Mouse (Mus musculus): Measurements from ENCODE around the gene Ccdc170. TPM values are rescaled to one million over a fixed set of nuclear protein-coding genes. Genes with fewer than 3 reads are reported as not detected.
"Not testable (repeated sequence)": the region's sequence is repeated elsewhere in the genome, so short reads cannot be mapped to it uniquely, and the experiment has no call there.

The Ccdc170 gene
- 1 to 10 TPM in 1 of 2 experiments, under 1 TPM in 1; 0.67 to 1.0 TPM for total RNA-seq (2021)
- long read RNA-seq, partial matches to known transcripts, result 0 of 1 reads
- long read RNA-seq, other reads (novel, unspliced or antisense), result 1 of 1 reads

GRCm38 (mm10) chr10:4482355-4482754 is at the start of gene Ccdc170:
Gene Ccdc170 (plus strand): TSS chr10:4482502.
- DNase-seq (ENCODE audit: low spot score in 2 of 2), result no peak

DNA sequence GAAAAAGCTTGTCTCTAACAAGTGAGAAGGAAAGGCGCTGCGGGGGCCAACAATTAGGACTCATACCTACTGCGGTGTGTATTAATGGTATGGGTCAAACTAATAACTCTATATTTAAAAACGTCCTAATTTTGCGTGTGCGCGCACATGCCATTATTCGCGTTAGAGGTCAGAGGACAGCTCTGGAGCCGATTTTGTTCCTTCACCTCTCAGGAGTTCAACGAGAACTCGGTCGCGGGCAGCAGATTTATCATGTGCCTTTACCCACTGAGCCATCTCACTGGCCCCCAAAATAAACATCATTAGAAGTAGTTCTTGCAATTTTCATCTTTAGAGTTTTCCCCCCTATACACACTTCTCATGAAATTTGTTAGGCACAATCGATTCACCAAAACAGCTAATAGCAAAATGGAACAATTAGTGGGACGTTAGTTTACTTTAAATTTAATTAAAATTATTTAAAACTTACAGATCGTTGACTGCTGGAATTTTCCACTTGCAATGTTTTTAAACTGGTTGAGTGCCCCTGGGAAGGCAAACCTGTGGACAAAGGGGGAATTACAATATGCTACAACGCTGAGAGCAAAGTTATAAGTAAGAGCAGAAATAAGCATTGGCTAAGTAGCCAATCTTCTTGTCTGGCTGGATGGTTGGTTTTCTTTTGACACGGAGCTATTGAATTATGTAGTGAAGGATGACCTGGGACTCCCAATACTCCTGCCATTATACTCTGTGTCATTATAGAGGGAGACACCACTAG is 49.1 kb upstream of the Ccdc170 start:
- DNase-seq (ENCODE audit: low spot score in 2 of 2), result no peak

DNA sequence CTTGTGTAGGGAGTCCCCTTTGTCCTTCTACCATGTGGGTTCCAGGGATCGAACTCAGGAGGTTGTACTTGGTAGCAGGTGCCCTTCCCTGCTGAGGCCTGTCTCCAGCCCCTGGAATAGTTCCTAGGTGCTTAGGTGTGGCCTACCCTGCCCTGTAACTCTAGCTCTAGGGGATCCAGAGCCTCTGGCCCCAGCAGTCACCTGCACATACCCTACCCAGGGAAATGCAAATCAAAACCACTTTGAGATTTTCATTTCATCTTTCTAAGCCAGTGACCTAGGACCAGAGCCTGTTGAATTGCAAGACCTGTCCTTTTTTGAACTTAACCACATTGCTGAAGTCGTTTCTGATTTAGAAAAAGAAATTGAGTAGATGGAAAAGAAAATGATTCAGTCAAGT is 48.4 kb upstream of the Ccdc170 start:
- DNase-seq (ENCODE audit: low spot score in 2 of 2), result not testable (repeated sequence)

DNA sequence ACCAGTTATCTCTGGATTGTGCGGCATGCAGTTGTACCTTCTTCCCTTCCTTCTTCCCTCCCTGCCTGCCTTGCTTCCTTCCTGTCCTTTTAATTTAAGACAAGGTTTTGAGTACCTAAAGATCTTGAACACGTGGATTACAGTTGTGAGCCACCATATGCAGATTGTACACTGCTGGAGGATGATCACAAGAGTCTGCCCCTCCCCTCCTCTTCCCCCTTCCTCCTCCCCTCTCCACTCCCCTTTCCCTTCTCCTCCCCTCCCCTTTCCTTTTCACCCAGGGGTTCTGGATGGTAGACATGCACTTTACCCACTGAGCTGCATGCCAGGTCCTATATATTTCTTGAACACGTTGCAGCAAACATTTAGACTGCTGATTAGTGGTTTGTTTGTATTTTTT is 46.9 kb upstream of the Ccdc170 start:
- DNase-seq (ENCODE audit: low spot score in 2 of 2), result no peak

GRCm38 (mm10) chr10:4456409-4456808 is 25.9 kb upstream of the Ccdc170 start:
- no peak for DNase-seq (ENCODE audit: low spot score in 2 of 2)

DNA sequence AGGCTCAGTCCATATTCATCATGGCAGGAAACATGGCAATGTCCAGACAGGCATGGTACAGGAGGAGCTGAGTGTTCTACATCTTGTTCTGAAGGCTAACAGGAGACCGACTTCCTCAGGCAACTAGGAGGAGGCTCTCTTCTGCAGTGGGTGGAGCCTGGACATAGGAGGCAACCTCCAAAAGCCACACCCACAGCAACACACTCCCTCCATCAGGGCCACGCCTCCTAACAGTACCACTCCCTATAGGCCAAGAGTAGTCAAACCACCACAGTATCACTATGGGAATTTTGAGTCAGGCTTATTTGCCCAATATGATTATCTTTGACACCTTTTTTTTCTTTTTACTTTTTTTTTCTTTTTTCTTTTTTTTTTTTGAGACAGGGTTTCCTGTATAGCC is 22.1 kb upstream of the Ccdc170 start:
- DNase-seq (ENCODE audit: low spot score in 2 of 2), result no peak

DNA sequence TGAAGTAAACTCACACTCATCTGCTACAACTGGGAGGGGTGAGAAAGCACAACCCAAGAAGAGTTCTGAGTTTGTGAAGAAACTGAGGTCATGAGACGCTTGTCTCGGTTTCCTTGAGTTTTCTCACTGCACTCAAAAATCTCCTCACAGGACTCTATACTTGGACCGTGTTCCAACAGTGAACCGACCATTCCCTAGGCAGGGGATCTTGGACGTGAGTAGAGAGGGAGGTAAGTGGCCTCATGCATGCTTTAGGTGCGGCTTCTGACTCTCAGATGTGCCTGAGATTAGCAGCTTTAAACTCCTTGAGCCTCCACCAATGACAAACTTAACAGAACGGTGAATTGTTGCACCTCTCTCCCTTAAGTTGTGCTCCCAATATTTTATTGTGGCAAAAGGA is 16.5 kb upstream of the Ccdc170 start:
- DNase-seq (ENCODE audit: low spot score in 2 of 2), result no peak

DNA sequence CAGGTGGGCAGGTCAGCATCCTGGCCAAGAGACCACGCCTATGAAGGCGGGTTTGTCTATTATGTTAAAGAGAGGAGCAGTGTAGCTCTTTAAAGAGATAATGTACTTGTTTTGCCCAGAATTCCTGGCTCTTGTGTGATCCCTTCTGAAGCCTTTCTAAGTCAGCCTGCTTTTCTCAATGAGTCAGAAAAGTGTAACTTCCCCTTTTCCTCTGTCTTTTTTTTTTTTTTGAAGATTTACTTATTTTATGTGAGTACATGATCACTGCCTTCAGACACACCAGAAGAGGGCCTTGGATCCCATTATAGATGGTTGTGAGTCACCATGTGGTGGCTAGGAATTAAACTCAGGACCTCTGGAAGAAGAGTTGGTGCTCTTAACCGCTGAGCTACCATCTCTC is 12.9 kb upstream of the Ccdc170 start:
- no peak for DNase-seq (ENCODE audit: low spot score in 2 of 2)

DNA sequence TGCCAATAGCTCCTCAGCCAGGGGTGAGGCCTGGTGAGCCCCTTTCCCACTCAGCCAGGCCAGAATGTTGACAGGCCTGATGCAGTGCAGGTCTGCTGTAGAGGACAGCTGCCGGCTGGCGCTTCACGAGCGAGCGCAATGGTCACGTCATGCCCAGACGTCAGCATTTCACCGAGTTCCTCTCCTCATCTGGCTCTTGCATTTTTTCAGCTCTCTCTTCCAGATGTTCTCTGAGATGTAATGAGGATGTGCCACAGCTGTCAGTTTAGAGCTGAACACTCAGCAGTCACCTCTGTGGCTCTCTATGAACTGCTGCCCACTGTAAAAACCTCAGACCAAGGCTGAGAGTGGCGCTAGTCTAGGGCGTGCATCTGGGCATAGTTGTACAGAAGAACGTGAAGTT is 8.7 kb upstream of the Ccdc170 start:
- DNase-seq (ENCODE audit: low spot score in 2 of 2), result no peak

GRCm38 (mm10) chr10:4475431-4475830 is 6.9 kb upstream of the Ccdc170 start:
- DNase-seq (ENCODE audit: low spot score in 2 of 2), result no peak

- no peak for DNase-seq (ENCODE audit: low spot score in 2 of 2)
Observed at GRCm38 (mm10) chr10:4476604-4477003, 5.7 kb upstream of the Ccdc170 start.

- DNase-seq (ENCODE audit: low spot score in 2 of 2), result no peak
Observed at GRCm38 (mm10) chr10:4480929-4481328, 1.4 kb upstream of the Ccdc170 start.

DNA sequence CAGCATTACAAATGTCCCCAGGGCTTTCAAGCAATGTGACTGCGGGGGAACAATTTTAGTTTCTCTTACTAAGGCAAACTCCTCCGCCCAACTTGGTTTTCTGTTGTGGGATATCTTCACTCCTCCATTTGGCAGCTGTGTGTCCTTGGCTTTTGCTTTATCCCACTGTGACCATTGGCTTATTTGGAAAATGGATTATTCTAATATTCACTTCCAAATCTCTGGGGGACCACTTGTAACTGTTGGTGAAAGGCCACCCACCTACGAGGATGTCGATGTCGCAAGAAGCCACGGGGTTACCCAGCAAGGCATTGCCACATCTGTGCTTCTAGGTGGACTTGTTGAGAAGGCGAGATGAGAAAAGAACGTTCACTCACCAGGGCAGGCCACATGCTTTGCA is 607 bp upstream of the Ccdc170 start:
- no peak for DNase-seq (ENCODE audit: low spot score in 2 of 2)

GRCm38 (mm10) chr10:4483848-4484247 is 1.5 kb downstream of the Ccdc170 start:
- no peak for DNase-seq (ENCODE audit: low spot score in 2 of 2)

GRCm38 (mm10) chr10:4484986-4485385 is 2.7 kb downstream of the Ccdc170 start:
- no peak for DNase-seq (ENCODE audit: low spot score in 2 of 2)

- DNase-seq (ENCODE audit: low spot score in 2 of 2), result no peak
Observed at GRCm38 (mm10) chr10:4489865-4490264, 7.6 kb downstream of the Ccdc170 start.

DNA sequence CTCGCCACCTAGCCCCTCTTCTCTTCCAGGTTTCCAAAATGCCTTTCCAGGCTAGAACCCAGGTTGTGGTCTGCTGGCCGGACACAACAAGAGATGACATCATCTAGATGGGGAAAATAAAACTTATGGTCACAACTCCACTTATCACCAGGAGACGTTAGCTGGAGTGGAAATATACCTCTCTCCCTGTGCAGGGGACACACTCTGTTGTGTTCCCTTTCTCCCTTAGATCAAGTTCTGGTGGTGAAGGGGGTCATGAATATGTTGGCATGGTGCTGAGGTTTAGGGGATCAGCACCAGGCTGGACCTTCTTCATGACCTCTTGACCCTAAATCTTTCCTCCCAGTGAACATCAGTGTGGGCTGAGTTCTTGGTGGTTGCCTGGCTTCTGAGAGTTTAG is 9.0 kb downstream of the Ccdc170 start:
- no peak for DNase-seq (ENCODE audit: low spot score in 2 of 2)

DNA sequence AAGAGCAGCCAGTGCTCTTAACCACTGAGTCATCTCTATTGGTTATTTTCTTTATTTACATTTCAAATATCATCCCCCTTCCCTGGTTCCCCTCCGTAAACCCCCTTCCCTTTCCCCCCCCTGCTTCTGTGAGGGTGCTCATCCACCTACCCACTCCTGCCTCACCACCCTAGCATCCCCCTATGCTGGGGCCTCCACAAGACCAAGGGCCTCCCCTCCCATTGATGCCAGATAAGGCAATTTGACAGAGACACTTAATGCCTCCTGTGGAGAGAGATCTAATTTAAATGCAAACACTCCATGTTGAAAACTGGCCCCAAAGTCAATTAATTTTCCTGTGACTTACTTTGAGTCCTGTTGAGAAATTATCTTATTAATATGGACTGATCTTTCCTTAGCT is 9.7 kb downstream of the Ccdc170 start:
- no peak for DNase-seq (ENCODE audit: low spot score in 2 of 2)

DNA sequence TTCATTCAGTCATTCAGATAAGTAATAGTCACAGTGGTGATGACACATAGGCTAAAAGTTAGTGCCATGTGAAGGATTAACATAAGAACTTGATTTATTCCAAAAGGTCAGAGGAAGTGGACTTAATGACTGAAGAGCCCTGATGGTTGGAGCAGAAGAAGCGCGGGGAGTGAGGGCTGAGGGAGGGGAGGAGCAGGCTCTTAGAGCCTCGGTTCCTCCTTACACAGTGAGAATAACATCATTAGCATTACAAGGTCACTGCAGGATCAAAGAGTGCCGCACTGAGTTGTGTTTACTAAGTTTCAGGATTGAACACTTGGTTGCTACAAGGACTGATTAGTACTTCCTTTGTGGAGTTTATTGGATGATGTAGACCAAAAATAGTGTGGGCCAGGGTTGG is 10.6 kb downstream of the Ccdc170 start:
- DNase-seq (ENCODE audit: low spot score in 2 of 2), result no peak

DNA sequence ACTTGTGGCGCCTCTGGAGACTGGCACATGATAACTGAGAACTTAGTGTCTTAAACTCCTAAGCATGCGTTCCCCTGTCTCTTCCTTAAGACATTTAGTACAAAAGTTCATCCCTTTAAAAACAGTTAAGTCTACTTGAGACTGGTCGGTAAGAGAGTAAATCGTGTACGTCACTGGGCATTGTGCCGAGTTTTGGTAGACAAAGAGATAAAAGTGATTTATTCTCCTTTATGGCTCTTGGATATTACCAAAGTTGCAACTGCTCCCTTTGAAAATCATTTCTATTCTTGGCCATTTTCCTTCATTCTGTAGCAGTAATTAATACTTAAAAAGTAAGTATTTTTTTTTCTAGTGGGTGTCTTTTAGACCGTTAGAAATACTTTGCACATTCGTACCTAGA is 20.9 kb downstream of the Ccdc170 start:
- DNase-seq (ENCODE audit: low spot score in 2 of 2), result no peak

DNA sequence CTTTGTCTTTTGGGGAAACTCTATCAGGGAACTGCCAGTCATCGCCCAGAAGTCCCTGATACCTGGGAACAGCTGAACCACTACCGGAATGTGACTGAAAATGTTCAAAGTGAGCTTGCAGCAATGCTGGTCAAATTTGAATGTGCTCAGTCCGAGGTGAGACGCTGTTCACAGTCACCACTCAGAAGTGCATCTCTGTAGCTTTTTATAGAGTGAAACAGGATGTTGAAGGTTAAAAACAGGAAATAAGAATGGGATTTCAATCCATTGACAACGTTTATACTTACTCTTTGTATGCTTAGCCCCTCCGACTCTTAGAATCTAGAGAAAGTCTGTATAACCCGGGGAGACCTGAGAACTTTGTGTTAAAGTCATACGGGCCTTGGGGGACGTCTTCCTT is 30.4 kb downstream of the Ccdc170 start:
- DNase-seq (ENCODE audit: low spot score in 2 of 2), result no peak

DNA sequence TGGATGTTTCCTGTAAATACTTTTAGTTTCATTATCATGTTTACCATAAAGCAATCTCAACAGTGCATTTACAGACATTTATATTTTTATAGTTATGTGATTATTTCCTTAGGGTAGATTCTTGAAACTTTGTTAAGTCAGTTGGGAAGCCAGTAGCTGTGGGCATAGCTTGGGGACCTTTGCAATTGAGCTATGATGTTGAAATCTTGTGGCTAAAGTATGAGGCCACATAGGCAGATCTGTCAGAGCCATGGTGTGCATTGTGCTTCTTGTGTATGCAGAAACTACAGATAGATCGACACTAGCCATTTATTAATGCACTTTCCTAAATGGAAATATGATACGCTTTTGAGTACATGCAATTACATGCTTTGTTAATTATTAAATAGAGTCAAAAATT is 35.3 kb downstream of the Ccdc170 start:
- DNase-seq (ENCODE audit: low spot score in 2 of 2), result no peak

- DNase-seq (ENCODE audit: low spot score in 2 of 2), result no peak
Observed at GRCm38 (mm10) chr10:4519645-4520044, 37.3 kb downstream of the Ccdc170 start.
